Mouse (Mus musculus) kidney, postnatal 25 days (tissue): ENCODE results near the gene Cbln1.

Experiments used
- DNase-seq, 2 experiments: peaks; one replicate each; pipeline ENCODE4 v3.0.0; 2021; ENCODE audit warnings: mixed read lengths in 2 of 2

The Cbln1 gene

GRCm38 (mm10) chr8:87468958-87469815, 3.2 kb downstream of the Cbln1 start:
- peak in 1 of 2 experiments; percentile 48 for DNase-seq

- no peak for DNase-seq
Observed at GRCm38 (mm10) chr8:87468416-87468957, 3.9 kb downstream of the Cbln1 start.

- DNase-seq, result no peak
Observed at GRCm38 (mm10) chr8:87467906-87468305, 4.5 kb downstream of the Cbln1 start.

DNA sequence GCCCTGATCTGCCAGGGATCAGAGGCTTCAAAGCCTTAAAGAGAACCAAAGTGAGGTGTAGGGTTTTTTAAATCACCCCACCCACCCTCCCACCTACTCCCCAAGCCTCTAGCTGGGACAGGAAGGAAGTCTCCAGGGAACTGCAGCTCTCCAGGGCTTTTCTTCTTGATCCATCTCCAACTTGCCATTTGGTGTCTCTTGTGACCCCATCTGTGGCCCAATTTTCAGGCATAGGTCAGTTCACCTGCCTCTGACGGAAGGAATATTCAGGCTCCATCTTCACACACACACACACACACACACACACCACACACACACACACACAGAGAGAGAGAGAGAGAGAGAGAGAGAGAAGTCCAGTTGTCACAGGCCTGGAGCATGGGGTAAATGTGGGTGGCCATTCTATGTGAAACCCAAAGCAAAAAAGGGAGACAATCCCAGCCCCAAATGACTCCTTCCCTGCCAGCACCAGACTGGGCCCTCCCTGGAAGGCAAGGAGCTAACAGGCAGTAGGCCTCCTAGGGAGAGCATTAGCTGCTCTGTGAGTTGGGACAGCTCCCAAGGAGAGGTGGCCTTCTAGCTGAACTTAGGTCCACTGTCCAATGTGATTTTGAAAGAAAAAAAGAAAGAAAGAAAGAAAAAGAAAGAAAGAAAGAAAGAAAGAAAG, 5.3 kb downstream of the Cbln1 start:
- no peak for DNase-seq

- DNase-seq, result no peak
Observed at GRCm38 (mm10) chr8:87466335-87466734, 6.1 kb downstream of the Cbln1 start.

GRCm38 (mm10) chr8:87464446-87464845, 8.0 kb downstream of the Cbln1 start:
- DNase-seq, result no peak

DNA sequence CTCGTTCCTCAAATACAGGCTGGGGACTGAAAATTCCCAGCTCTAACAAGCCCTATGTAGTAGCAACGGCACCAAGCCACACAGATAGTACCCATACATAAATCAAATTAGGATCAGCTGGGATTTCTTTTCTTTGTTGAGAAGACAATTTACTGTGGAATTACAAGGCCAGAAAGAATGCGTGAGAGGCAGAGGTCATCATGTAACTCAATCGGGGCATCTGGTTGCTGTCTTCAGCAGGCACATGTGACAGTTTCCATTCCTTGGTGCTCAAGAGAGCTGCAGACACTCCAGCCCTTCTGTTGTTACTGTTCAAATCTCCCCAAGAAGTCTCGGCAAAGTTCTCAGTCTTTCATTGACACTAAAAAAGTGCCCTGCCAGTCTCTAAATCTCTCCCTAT, 10.6 kb downstream of the Cbln1 start:
- no peak for DNase-seq

GRCm38 (mm10) chr8:87456949-87457348, 15.5 kb downstream of the Cbln1 start:
- DNase-seq, result no peak

DNA sequence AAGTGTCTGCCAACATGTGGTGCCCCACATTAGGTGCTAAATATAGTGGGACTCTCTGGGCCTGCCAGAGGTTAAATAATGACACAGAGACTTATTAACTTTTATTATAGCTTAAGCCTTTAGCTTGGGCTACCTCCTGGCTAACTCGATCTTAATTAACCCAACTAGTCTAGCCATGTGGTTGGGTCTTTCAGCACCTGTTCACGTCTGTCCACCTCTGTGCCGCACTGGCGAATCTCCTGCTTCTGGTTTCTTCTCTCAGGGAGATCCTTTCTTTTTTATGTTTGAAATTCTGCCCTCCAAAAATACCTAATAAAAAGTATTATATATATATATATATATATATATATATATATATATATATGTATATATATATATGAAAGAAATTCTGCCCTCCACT, 19.6 kb downstream of the Cbln1 start:
- DNase-seq, result no peak

- no peak for DNase-seq
Observed at GRCm38 (mm10) chr8:87451737-87452136, 20.7 kb downstream of the Cbln1 start.

DNA sequence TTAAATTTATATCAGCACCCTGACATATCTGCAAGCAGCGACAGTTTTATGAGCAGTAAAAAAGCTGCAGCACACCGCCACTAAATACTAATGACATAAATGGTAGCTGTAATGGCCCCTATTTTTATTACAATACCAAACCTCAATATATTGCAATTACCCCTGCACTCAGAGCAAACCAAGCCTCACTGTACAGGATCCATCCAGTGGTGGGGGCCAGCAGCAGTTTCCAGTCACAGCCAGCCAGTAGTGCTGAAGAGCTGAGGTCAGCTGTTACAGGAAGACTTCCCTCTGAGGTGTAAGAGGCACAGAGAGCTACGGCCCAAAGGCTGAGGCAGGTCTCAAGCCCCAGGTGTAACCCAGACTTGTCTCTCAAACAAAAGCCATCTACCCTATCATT, 37.8 kb downstream of the Cbln1 start:
- DNase-seq, result no peak

DNA sequence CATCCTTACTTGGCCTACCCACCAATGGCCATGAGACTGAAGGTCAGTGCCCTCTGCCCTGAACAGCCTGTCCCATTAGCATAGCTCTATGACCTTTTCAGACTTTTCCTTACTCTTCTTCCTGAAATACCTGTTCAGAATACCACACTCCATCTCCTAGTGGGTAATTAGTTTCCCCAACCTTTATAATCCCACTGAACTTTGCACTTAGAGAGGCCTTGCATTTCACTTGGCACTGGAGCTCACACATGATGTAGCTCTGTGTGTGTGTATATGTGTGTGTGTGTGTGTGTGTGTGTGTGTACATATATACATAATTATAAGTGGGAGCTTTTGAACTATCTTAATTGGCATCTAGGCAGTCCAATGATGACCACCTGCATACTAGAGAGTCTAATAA, 45.2 kb downstream of the Cbln1 start:
- DNase-seq, result no peak

DNA sequence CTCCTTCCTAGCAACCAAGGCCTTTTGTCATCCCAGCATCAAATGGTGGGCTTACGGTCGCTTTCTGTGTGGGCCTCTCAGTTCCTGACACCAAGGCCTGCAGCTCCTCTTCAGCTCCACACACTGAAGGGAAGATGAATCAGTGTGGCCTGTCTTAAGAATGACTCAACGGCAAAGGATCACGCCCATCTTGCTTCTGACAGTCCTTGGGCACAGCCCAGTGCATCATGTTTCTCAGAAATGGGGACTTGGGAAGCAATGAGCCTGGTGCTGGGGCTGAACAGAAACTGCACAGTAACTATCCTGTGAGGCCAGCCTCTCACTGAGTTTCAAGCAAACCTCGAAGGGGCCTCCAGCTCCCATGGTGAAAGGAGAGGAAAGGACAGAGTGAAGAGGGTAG, 47.7 kb downstream of the Cbln1 start:
- DNase-seq, result no peak

DNA sequence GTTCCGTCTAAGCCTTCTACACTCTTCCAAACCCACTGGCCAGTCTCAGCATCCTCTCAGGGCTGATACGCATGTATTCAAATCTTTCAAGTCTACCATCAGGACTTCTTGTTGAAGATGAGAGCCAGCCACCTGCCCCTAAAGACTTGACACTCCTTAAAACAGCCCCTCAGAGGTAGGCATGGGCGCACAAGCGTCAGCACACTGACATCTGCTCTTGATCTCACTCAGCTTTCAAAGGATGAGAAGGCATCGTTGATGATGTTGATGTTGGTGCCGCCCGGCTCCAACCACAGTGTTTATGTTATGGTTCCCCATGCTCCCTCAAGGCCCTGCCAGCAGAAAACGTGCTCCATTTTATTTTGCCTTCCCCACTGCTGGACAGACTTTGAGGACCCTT, 50.7 kb downstream of the Cbln1 start:
- DNase-seq, result no peak
